Mouse (Mus musculus) spleen, postnatal 14 days (tissue): ENCODE measurements around the gene Rfx5.
"Not testable (repeated sequence)": the region's sequence is repeated elsewhere in the genome, so short reads cannot be mapped to it uniquely, and the experiment has no call there.

Experiments used
- DNase-seq, 2 experiments: peaks; one replicate each; pipeline ENCODE4 v3.0.0; 2021 to 2022; ENCODE audit warnings: low spot score in 2 of 2

The Rfx5 gene

DNA sequence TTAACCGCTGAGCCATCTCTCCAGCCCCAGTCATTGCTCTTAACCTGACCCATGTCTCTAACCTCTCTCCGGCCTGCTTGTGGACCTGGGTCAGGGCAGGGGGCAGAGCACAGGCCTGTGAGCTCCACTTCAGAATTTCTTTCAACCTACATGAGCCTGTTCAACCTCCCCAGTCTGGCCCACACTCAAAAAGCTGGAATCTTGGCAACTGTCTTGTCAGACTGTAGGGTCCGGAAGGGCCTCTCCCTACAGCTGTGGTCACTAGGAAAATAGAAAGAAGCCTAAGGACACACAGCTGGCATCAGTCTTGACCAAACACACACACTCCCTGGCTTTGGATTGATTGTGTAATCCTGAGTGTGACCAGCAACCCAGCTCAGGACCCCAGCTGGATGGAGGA is 18.5 kb upstream of the Rfx5 start:
- not testable (repeated sequence) for DNase-seq

- not testable (repeated sequence) for DNase-seq
Measured at GRCm38 (mm10) chr3:94936147-94936546, 17.7 kb upstream of the Rfx5 start.

DNA sequence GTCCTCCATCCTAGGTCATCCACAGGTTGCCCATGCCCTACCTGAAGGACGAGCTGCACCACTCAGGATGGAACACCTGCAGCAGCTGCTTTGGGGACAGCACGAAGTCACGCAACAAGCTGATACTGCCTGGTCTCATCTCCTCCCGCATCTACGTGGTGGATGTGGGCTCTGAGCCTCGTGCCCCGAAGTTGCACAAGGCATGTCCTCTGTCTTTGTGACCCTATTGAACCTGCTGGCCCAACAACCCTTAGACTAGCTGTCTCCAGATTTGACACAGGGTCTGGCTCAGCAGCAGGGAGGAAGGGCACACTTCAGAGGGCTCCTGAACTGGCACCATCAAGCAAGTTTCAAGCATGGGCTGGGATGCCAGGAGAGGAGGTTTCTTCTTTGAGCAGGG is 16.7 kb upstream of the Rfx5 start:
- not testable (repeated sequence) for DNase-seq

GRCm38 (mm10) chr3:94940033-94940432 is 13.8 kb upstream of the Rfx5 start:
- not testable (repeated sequence) for DNase-seq

GRCm38 (mm10) chr3:94942211-94942967 is 11.5 kb upstream of the Rfx5 start:
- DNase-seq = peak; percentile 54 to 62

DNA sequence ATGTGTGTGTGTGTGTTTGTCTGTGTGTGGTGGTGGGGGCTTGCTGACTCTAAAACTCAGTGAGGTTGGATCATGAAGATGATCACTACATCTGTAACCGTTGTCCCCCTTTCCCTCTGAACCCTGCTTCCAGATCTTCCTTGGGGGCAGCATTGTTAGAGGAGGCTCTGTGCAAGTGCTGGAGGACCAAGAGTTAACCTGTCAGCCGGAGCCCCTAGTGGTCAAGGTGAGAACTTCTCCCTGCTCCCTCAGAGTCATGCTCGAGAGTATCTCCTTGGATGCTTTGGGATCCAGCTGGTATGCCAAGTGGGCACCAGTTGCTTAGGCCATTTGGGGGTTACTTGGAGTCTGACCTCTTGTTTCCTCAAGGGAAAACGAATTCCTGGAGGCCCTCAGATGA is 10.2 kb upstream of the Rfx5 start:
- not testable (repeated sequence) for DNase-seq

DNA sequence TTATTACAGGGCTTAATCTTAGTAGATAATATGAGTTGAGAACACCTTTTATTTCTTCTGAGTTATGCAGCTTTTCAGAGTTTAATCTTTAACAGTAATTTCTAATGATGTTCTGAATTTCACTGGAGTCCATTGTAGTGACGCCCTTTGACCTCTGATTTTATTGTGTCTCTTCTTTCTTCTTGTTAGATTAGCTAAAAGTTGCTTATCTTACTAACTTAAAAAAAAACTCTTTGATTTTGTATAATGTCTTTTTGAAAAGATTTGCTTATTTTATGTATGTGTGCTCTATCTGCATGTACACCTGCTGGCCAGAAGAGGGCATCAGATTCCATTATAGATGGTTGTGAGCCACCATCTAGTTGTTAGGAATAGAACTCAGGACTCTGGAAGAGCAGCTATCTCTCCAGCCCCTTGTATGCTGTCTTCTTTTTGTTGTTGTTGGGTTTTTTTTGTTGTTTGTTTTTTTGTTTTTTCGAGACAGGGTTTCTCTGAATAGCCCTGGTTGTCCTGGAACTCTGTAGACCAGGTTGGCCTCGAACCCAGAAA is 5.7 kb upstream of the Rfx5 start:
- DNase-seq = no peak

DNA sequence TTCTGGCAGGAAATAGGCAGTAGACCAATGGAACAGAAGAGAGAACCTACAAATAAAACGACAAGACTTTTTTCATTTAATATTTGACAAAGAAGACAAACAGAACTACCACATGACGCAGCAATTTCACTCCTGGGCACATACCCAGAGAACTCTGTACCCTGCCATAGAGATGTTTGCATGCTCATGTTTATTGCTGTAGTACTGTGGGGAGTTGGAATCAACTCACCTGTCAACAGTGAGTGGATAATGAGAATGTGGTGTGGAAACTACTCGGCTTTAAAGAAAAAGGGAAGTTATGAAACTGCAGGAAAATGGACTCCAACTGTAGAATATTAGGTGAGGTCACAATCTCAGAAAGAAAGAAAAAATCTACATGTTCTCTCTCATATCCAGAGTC is 4.2 kb upstream of the Rfx5 start:
- DNase-seq = no peak

DNA sequence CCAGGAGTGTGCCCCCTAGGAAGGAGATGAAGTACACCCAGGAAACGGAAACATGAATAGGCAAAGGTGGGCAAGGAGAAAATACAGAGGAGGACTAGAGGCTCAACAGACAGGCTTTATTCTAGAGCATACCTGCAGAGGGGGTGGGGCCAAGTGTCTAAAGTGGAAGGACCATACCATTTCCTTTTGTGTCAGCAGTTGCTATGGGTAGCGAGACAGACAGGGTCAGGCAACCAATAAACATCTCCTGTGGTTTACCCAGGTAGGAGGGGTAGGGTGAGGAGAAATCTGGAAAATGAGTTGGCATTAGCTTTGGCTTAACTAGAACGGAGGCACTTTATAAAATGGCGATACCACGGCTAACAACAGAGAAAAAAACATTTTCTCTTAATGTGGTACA is 1.1 kb upstream of the Rfx5 start:
- DNase-seq = peak in 1 of 2 experiments; percentile 50

- no peak for DNase-seq
Measured at GRCm38 (mm10) chr3:94953384-94953763, 501 bp upstream of the Rfx5 start.

DNA sequence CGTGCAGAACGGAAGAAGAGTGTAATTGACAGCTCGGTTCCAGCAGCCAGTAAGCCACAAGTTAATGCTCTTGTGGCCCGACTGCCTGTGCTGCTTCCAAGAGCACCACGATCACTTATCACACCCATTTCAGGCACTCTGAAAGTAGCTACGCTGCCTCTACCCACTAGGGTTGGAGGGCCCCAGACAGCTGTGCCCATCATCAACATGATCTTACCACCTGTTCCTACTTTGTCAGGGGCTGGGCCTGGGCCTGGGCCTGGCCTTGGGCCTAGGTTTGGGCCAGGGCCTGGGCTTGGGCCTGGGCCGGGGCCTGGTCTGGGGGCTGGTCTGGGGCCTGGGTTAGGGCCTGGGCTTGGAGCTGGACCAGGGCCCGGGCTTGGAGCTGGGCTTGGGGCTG is 4.4 kb downstream of the Rfx5 start:
- DNase-seq = no peak

GRCm38 (mm10) chr3:94959871-94960270 is 6.0 kb downstream of the Rfx5 start:
- DNase-seq = no peak

DNA sequence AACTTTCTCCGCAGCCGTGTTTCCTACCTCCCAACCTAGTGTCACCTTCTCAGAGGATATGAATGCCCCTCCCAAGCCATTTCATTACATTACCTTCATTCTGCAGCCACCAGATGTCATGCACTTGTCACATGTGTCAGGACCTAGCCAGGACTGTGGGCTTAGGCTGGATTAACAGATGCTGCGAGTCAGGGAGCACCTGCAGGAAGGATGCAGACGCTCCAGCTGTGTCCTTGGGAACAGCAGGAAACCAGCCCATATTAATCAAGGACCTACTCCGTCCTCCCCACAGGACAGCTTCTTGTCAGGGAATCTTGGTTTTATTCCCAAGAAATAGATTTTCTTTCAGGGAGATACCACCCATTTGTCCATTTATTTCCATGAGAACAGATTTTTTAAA is 6.4 kb downstream of the Rfx5 start:
- no peak for DNase-seq

- DNase-seq = no peak
Measured at GRCm38 (mm10) chr3:94964989-94965388, 11.1 kb downstream of the Rfx5 start.

DNA sequence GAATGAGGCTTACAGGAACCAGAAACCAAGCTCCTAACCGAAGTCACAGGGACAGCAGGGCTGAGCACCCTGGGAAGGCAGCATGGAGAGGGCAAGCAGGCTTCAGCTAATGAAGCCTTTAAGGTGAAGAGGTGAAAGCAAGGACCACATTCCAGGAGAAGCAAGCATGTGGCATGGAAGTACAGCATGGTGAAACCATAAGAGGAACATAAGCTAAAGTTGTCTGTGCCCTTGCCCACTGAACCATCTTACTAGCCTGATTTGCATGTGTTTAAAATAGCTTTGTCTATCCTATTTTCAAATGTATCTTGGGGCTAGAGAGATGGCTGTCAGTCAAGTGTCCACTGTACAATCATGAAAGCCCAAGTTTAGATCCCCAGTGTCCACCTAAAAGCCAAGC is 12.0 kb downstream of the Rfx5 start:
- DNase-seq = no peak

- no peak for DNase-seq
Measured at GRCm38 (mm10) chr3:94972552-94972951, 18.7 kb downstream of the Rfx5 start.

DNA sequence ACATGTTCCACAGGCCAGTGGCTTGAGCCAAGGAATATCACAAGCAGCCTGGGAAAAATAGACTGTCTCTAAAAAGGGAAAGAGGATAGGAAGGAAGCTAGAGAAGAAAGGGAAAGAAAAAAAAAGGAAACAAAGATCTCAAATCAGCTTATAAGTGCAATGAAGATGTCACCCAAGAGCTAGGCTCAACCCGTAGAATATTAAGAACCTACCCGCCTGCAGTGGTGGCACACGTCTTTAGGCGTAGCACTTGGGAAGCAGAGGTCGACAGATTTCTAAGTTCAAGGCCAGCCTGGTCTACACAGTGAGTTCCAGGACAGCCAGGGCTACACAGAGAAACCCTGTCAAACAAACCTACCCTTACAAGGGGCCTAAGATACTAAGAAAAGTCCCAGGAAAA is 19.7 kb downstream of the Rfx5 start:
- no peak for DNase-seq

GRCm38 (mm10) chr3:94974026-94974527 is 20.2 kb downstream of the Rfx5 start:
- DNase-seq = no peak

- peak; percentile 78 to 83 for DNase-seq
Measured at GRCm38 (mm10) chr3:94974528-94975422, 20.9 kb downstream of the Rfx5 start, which contains the start of gene Pi4kb. TSS of gene Pi4kb (plus strand) at chr3:94974731.

GRCm38 (mm10) chr3:94984312-94984711 is 30.4 kb downstream of the Rfx5 start:
- no peak for DNase-seq

DNA sequence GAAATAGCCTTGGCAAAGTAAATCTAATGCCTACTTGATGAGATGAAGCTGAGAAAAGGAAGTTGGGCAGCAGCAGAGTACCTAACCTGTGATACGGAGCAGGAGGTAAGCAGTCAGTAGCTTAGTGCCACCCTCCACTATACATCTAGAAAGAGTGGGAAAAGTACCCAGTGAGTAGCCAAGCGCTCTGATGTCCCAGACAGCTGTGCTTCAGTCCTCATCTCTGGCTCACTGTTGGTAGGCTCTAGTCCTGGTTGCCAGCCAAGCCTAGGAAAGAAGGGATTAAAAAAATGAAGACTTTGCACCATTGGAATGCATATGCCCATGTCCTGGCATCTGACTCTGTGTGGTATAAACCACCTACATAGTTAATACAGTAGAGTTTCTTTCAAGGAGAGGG is 31.6 kb downstream of the Rfx5 start:
- DNase-seq = no peak

DNA sequence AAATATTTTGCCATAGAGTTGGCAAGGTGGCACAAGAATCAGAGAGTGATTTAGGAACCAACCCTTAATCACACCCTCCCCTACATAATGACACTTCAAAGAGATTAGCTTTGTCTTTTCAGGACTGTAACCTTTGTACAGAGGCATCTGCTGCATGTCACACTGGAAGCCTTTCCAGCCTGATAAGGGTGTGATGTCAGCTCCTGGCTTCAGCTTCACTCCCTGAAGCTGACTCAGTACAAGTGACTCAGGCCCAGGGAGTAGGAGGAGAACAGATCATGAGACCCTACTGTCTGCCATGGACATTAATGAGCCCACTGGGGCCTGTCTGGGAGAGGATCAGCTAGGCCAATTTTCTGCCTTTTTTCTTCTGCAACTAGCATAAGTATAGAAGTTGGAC is 33.7 kb downstream of the Rfx5 start:
- DNase-seq = no peak
